Mouse (Mus musculus) liver, embryonic 13.5 days (tissue): ENCODE results near the gene Ube2t. TPM values are rescaled to one million over a fixed set of nuclear protein-coding genes. Genes with fewer than 3 reads are reported as not detected.

Experiments used
- ATAC-seq: fragments of 200-750 bp; cut with Nextera tagmentation; 2 replicates; pipeline ENCODE4 v1.8.0; 2017; ENCODE audit warnings: low read depth, mild to moderate bottlenecking, moderate number of reproducible peaks, moderate library complexity
- DNase-seq: peaks from one replicate; pipeline ENCODE4 v3.0.0; 2022
- H3K27ac ChIP-seq: fragments of 300-500 bp; sonication (generic); 2 replicates; pipeline ENCODE4 v1.5.1; 2015; ENCODE audit warnings: moderate library complexity, mild to moderate bottlenecking, inconsistent platforms
- H3K27me3 ChIP-seq: fragments of 300-500 bp; sonication (generic); 2 replicates; pipeline ENCODE4 v1.6.1; 2015; ENCODE audit warnings: mild to moderate bottlenecking, inconsistent platforms
- H3K36me3 ChIP-seq: fragments of 300-500 bp; sonication (generic); 2 replicates; pipeline ENCODE4 v1.6.1; 2015; ENCODE audit warnings: mild to moderate bottlenecking, inconsistent platforms
- H3K4me1 ChIP-seq: fragments of 300-500 bp; sonication (generic); replicated peaks from 2 replicates; pipeline ENCODE4 v1.6.1; 2015; ENCODE audit warnings: inconsistent platforms
- H3K4me2 ChIP-seq: fragments of 300-500 bp; sonication (generic); 2 replicates; pipeline ENCODE4 v1.6.1; 2015; ENCODE audit warnings: inconsistent platforms, mild to moderate bottlenecking, moderate library complexity
- H3K4me3 ChIP-seq: fragments of 300-500 bp; sonication (generic); replicated peaks from 2 replicates; pipeline ENCODE4 v1.5.1; 2015; ENCODE audit warnings: mild to moderate bottlenecking, inconsistent platforms
- H3K9ac ChIP-seq: fragments of 300-500 bp; sonication (generic); 2 replicates; pipeline ENCODE4 v1.6.1; 2015; ENCODE audit warnings: mild to moderate bottlenecking, inconsistent platforms
- H3K9me3 ChIP-seq: fragments of 300-500 bp; sonication (generic); replicated peaks from 2 replicates; pipeline ENCODE4 v1.6.1; 2016; ENCODE audit warnings: inconsistent platforms
- WGBS: fragments of 180-500 bp; shearing (Covaris S2); methylation state at CpG from one replicate; pipeline ENCODE4 v1.1.7; 2015; ENCODE audit not compliant: insufficient replicate concordance; 5-methylcytosine and 5-hydroxymethylcytosine counted together
- polyA plus RNA-seq: library from polyadenylated mRNA; unstranded; fragments of >200 nt; fragmentation: Nextera tagmentation; extraction: Ambion mirVana; gene quantifications from 2 replicates; pipeline ENCODE4 v1.2.1, GENCODE M21; 2015

Gene Ube2t
- polyA plus RNA-seq, 1 experiment from 2014 or later = 44.2 TPM

- no peak overlapping the region for H3K27ac ChIP-seq
- no peak overlapping the region for H3K4me3 ChIP-seq
- WGBS = 68% methylated on average over 2 of the region's 2 CpGs
- H3K36me3 ChIP-seq = no peaks in the 10 kb centered on the region
- peaks cover 12% of the 10 kb centered on the region; the same call in 1 of the 2 replicates for H3K27me3 ChIP-seq
- no peak overlapping the region for H3K9ac ChIP-seq
- no peak for DNase-seq
- H3K9me3 ChIP-seq = no peaks in the 10 kb centered on the region
- ATAC-seq = no peak
- H3K4me2 ChIP-seq = no peak overlapping the region
- H3K4me1 ChIP-seq = peaks cover 7% of the 10 kb centered on the region; the same call in 1 of the 2 replicates
Measured at GRCm38 (mm10) chr1:135017656-135018015, 55.3 kb downstream of the Ube2t start.

GRCm38 (mm10) chr1:135019087-135019774 is 56.9 kb downstream of the Ube2t start:
- Histone ChIP-seq H3K4me2 (no peak overlapping the region), H3K27me3 (peaks cover 12% of the 10 kb centered on the region; the same call in 1 of the 2 replicates), H3K27ac (no peak overlapping the region), H3K9me3 (no peaks in the 10 kb centered on the region), H3K4me1 (peaks cover 7% of the 10 kb centered on the region; the same call in 1 of the 2 replicates), H3K36me3 (no peaks in the 10 kb centered on the region), H3K4me3 (no peak overlapping the region), H3K9ac (no peak overlapping the region)
- ATAC-seq (no peak), DNase-seq (no peak)
- 27% methylated on average over 13 of the region's 13 CpGs for WGBS

DNA sequence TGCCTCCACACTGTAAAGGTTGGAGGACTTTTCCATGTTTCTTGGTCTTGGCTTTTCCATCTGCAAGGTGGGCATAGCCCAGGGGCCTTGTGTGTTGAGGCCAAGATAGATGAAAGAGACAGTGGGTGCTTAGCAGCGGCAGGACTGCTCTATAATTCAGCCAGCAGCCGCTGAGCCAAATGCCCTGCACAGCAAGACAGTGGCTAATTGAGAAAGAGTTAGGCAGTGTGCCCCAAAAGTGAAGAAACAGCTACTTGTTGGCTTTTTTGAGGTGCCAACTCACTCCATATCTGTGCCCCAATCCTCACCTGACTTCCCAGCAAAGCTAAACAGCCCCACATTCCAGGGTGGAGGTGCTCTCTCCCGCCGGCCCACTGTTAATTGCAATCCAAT is 57.4 kb downstream of the Ube2t start:
- Histone ChIP-seq H3K9me3 (no peaks in the 10 kb centered on the region), H3K4me1 (peaks cover 7% of the 10 kb centered on the region; the same call in 1 of the 2 replicates), H3K27ac (no peak overlapping the region), H3K36me3 (no peaks in the 10 kb centered on the region), H3K27me3 (peaks cover 12% of the 10 kb centered on the region; the same call in 1 of the 2 replicates), H3K9ac (no peak overlapping the region), H3K4me2 (no peak overlapping the region), H3K4me3 (no peak overlapping the region)
- ATAC-seq (no peak), DNase-seq (no peak)
- WGBS = 60% methylated on average over 4 of the region's 4 CpGs

DNA sequence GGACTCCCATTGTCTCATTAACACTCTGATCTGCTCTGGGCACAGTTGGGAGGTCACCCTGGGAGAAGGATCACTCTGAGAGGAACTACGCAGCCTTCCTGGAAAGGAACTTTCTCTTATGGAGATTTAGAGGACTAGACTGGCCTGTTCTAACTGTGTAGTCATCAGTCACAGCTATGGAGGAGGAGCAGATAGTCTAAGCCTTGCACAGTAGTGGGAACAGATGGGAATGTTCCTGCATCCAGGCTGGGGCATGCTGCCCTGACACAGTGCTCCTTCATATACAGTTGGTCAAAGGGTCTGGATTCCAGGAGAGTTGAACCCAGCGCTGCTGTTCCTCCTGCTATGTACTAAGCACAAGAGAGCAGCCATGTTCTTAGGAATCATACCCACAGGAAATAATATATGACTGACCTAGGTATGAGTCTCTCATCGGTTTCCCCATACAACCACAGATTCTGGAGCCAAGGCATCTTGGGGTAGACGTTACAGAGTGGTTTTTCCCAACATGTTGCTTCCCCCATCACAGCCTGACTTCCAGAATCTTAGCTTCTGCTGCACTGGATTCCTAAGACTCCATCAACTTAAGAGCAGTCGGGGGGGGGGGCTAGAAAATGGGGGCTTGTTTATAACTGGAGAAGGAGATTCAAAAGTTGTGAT is 58.0 kb downstream of the Ube2t start:
- Histone ChIP-seq H3K36me3 (no peaks in the 10 kb centered on the region), H3K9me3 (no peaks in the 10 kb centered on the region), H3K27ac (no peak overlapping the region), H3K4me1 (peaks cover 7% of the 10 kb centered on the region; the same call in 1 of the 2 replicates), H3K4me3 (no peak overlapping the region), H3K4me2 (no peak overlapping the region), H3K9ac (no peak overlapping the region), H3K27me3 (peaks cover 12% of the 10 kb centered on the region; the same call in 1 of the 2 replicates)
- DNase-seq (no peak), ATAC-seq (no peak)
- WGBS = 50% methylated on average over 5 of the region's 5 CpGs

DNA sequence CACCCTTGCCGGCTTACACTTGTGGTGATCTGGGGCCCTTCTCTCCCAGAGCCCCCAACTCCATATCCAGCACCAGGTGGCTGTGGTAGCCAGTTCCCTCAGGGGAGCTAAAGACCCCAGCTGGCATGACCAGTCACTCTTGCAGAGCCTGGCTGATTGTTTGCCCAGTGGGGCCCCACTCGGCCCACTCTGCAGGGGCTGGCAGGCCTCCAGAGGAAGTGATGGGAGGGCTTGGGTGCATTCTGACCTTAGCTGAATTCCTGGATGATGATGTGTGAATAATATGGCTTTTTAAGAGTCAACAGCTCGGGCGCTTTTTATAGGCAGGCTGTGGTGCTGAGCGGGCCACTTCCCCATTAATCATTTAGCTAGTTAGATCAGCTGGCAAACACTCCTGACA is 58.6 kb downstream of the Ube2t start:
- DNase-seq (no peak), ATAC-seq (no peak)
- peaks cover 12% of the 10 kb centered on the region; the same call in 1 of the 2 replicates for H3K27me3 ChIP-seq
- H3K9ac ChIP-seq = no peak overlapping the region
- peaks cover 7% of the 10 kb centered on the region; the same call in 1 of the 2 replicates for H3K4me1 ChIP-seq
- H3K36me3 ChIP-seq = no peaks in the 10 kb centered on the region
- no peak overlapping the region for H3K4me2 ChIP-seq
- no peak overlapping the region for H3K27ac ChIP-seq
- no peaks in the 10 kb centered on the region for H3K9me3 ChIP-seq
- H3K4me3 ChIP-seq = no peak overlapping the region
- WGBS = 24% methylated on average over 5 of the region's 5 CpGs

DNA sequence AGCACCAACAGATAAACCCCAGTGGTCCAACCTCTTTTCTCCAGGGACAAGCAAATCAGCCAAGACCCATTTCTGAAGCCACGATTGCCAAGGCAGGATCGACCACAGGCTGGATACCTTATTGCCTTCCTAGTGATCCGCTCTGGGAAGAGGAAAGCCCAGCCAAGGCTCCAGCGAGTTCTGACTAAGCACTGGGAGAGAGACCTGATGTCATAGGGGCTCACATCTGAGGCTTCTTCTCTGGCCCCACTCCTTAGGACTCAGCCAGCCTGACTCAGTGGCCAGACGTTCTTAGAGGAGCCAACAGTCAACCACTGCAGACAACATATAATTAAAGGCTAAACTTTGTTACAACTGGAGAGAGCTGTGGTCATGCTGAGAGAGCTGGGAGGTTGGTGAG is 59.6 kb downstream of the Ube2t start:
- no peak for ATAC-seq
- no peak for DNase-seq
- H3K9ac ChIP-seq = no peak overlapping the region
- WGBS = 58% methylated on average over 5 of the region's 5 CpGs
- no peak overlapping the region for H3K4me2 ChIP-seq
- H3K27ac ChIP-seq = no peak overlapping the region
- no peaks in the 10 kb centered on the region for H3K36me3 ChIP-seq
- H3K4me1 ChIP-seq = peaks cover 7% of the 10 kb centered on the region; the same call in 1 of the 2 replicates
- no peak overlapping the region for H3K4me3 ChIP-seq
- no peaks in the 10 kb centered on the region for H3K9me3 ChIP-seq
- peaks cover 12% of the 10 kb centered on the region; the same call in 1 of the 2 replicates for H3K27me3 ChIP-seq

DNA sequence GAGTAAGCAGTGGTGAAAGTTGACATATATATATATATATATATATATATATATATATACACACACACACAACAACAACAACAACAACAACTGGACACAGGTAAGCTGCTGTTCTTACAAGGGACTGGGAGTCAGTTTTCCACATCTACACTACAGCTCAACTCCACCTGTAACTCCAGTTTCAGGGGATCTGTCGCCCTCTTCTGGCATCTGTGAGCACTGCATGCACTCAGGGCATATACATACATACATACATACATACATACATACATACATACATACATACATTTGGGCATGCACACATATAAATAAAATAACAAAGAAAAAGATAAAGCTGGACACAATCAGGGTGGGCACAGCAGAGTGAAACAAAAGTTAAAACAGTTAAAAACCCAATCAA is 61.2 kb downstream of the Ube2t start:
- DNase-seq (no peak), ATAC-seq (no peak)
- Histone ChIP-seq H3K4me3 (no peak overlapping the region), H3K27me3 (peaks cover 12% of the 10 kb centered on the region; the same call in 1 of the 2 replicates), H3K4me1 (peaks cover 7% of the 10 kb centered on the region; the same call in 1 of the 2 replicates), H3K9ac (no peak overlapping the region), H3K9me3 (no peaks in the 10 kb centered on the region), H3K36me3 (no peaks in the 10 kb centered on the region), H3K4me2 (no peak overlapping the region), H3K27ac (no peak overlapping the region)
- WGBS = 47% methylated on average over 1 of the region's 1 CpGs

Other genes with a start within 250 kb of the Ube2t start
- 1.9 and 2.2 TPM in 2 replicates for gene Ppp1r12b, start 6.6 kb upstream of the Ube2t start, polyA plus RNA-seq
- 0.05 and 0.15 TPM in 2 replicates for gene Lgr6, start 142.7 kb downstream of the Ube2t start, polyA plus RNA-seq
- 16.0 and 17.9 TPM in 2 replicates for gene Ptpn7, start 170.1 kb downstream of the Ube2t start, polyA plus RNA-seq
- gene Arl8a, start 184.3 kb downstream of the Ube2t start, polyA plus RNA-seq = 8.9 and 10.5 TPM in 2 replicates
- not detected in 2 replicates for gene Gpr37l1, start 205.1 kb downstream of the Ube2t start, polyA plus RNA-seq